Mouse (Mus musculus) cerebellum, adult 11 months (tissue): ENCODE results near the gene Aanat.
A peak's percentile ranks its signal among the peaks of the same experiment; 100 is the strongest.
"Not testable (repeated sequence)": the region's sequence is repeated elsewhere in the genome, so short reads cannot be mapped to it uniquely, and the experiment has no call there.

Source experiments
- DNase-seq: peaks from one replicate; pipeline ENCODE4 v3.0.0; 2022

The Aanat gene

DNA sequence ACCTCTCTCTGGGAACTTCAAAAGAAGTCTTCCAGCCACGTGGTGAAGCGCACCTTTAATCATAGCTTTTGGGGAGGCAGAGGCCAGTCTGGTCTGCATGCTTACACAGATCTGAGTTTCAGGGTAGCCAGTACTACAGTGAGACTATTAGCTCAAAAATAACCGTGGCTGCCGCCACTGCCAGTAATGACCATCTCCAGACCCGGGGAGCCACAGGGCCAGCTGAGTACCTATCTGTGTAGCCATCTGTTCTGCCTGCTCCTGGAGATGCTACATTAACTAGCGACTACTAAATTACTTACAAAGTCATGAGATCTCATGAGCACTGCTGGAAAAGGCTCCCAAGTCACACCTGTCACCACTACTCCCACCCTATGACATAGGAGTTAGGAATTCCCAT, 11.2 kb upstream of the Aanat start:
- no peak for DNase-seq

DNA sequence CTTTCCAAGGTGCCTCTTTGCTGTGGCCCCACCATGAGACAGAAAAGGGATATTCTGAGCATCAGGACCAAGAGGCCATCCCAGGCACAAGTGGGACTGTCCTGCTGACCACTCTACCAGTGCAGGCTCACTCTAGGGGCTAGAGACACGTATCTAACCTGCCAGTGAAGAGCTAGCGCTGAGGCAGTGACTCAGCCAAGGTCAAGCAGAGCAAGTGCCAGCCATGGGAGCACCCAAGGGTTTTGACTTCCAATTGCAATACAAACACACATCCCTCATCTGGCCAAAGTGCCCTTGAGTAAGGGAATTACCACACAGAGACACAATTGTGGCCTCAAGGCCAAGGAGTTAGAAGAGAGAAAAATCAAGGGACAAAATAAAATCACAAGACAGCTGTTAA, 10.8 kb upstream of the Aanat start:
- no peak for DNase-seq

- no peak for DNase-seq
Measured at GRCm38 (mm10) chr11:116579280-116579679, 7.0 kb upstream of the Aanat start.

DNA sequence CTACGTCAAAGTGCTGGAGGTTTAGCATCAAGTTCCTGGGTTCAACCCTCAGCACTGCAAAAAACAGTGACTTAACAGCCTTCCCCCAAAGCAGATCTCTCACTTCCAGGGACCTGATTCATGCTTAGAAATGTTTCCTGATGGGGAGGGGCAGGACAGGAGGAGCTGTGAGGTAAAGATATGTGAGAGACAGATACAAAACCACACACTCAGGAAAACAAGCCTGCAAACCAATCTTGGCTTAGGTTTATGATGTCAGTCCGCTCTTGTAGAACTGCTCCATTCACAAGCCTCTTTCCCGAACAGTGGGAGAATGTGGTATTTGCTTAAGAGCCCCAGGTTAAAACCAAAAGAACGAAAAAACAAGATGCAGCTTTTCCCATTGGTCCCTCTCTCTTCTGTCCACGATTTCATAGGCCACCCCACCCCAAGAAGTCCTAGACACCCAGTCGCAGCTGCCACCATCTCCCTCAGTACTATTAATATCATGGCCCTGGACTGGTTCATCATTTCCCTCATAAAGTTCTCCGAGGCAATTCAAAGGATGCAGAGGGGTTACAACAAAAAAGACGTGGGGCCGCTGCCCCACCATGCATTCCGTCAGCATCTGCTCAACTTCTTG, 6.1 kb upstream of the Aanat start:
- DNase-seq = no peak

DNA sequence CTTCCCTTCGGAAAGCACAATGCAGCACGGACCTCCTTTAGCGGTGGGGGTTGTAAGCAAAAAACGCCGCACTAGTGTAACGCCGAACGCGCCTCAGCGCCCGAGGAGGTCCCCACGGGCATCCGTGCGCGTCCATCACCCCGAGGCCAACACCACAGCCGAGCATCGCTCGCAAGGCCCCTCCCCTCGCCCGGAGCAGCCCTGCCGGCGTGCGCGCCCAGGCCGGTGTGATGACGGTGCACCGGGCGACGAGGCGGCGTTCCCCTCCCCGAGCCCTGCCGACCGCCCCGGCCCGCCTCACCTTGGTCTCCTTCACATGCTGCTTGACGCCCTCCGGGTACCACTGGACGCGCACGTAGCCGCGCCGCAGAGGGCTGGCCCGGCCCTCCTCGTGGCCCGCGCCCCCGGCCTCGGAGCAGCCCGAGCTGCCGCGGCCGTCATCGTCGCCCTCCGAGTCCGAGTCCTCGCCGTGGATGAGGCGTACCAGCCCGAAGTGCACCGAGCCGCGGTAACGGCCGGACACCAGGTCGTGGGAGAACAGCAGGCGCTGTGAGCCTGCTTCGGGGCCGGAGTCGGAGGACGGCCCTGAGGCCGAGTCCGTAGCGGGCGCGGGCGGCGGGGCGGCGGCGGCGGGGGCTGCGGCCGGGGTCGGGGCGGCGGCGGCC, 5.4 kb upstream of the Aanat start:
- peak; percentile 60 for DNase-seq

DNA sequence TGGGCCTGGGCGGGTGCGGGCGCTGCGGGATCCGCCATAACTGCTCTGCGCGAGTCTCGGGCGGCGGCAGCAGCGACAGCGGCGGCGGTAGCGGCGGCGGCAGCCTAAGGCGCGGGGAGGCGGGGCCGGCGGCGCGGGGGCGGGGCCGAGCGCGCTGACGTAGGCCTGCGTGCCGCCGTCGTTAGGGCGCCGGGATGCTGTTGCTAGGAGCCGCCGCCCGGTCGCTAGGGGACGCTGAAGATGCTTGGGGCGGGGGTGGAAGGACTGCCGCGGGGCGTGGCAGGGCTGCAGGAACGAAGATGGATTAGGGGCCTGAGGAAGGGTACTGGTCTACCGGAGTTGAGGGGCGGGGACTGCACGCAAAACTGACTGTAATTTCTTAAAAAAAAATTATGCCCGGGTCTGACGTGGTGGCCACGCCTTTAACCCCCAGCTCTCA, 4.8 kb upstream of the Aanat start, which contains the start of gene Ube2o:
Gene Ube2o (minus strand): TSS at position 72 of the 439 bp plus-strand sequence.
- DNase-seq = peak; percentile 83

- no peak for DNase-seq
Measured at GRCm38 (mm10) chr11:116585682-116586081, 550 bp upstream of the Aanat start.

DNA sequence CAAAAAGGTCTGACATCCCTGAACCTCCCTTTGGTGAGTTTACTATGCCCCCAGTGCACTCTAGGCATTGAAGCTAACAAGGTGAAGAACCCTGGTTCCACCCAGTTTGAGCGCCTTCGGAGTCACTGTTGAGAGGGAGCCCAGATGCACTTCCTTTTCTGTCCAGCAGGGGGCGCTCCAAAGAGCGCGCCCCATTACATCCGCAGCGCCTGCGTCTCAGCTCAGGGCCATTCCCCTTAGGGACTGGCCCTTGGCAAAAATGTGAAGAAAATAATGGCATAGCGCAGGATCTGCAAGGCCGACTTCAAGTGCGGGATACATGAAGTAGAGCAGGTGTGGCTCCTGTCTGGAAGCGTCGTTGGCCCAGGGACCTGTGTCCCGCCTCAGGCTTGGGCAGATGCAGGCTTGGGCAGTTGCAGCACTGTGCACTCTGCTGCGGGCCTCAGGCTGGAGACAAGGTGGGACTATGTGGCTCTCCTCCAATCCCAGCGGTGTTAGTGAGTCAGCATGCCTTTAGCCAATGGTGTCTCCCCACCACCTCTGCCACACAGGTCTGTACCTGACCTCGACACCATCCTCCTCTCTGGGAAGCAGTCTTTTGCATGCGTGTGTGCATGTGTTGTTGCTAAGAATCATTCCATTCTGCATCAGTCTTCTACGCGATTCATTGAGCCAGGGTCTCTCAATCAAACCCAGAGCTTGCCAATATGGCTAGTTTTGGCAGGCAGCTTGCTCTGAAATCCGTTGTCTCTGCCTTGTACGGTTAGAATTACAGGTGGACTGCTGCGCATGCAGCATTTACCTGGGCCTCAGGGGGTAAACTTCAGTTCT, 784 bp downstream of the Aanat start:
- DNase-seq = peak; percentile 72

DNA sequence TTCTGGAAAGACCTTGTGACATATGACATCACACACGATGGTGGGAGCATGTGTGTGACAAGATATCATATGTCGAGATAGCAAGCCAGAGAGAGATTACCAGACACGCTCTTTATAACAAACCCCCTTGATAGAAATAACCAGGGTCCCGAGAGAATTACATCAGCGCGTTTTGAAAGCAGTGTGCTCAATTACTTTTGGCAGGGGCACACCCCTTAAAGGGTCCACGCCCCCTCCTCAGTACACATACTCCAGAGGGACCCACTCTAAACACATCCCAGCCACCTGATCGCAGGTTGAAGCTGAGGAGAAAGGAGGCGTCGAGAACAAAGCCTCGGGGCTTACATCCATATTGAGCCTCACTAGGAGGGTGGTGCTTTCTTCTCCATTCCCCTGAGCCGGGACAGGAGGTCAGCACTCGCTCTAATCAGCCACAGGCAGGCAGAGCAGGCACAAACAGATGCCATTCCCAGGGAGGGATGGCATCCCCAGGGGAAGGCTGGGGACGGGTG, 2.8 kb downstream of the Aanat start:
- DNase-seq = no peak

GRCm38 (mm10) chr11:116589574-116589973, 3.3 kb downstream of the Aanat start:
- no peak for DNase-seq

- DNase-seq = no peak
Measured at GRCm38 (mm10) chr11:116591621-116592020, 5.4 kb downstream of the Aanat start.

DNA sequence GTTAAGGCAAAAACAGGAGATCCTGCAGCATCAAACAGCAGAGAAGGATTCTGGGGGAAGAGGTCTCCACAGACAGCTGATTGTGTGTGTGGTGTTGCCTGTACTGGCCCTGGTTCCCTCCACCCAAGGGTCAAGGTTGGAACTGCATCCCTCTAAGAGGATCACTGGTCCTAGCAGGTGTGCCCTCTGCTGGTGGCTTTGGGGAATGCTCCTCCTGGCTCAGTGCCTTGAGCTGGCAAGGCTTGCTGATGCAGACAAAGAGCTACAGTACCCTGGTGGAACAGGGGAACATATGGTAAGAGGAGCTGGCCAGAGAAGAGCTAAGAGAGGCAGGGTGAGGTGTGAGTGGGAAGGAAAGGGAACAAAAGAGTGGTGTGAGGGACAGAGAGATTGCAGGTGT, 6.2 kb downstream of the Aanat start:
- peak; percentile 99 for DNase-seq

DNA sequence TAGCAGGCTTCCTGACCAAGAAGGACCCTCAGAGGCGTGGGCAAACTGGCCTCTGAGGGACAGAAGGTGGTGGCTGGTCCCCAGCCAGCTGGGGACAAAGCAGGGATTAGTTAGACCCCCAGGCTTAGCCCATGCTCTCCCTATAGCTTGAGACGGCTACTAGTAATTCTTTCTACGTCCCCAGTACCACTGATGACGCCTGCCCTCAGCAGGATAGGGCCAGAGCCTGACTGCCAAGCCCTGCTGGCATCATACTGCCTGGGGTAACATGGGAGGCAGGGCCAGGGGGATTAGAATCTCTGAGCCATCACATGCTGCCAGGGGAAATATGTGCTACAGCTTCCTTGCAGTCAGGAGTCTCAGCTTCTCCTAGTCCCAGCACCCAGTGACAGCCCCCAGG, 7.1 kb downstream of the Aanat start:
- no peak for DNase-seq

GRCm38 (mm10) chr11:116596766-116597165, 10.5 kb downstream of the Aanat start:
- no peak for DNase-seq

DNA sequence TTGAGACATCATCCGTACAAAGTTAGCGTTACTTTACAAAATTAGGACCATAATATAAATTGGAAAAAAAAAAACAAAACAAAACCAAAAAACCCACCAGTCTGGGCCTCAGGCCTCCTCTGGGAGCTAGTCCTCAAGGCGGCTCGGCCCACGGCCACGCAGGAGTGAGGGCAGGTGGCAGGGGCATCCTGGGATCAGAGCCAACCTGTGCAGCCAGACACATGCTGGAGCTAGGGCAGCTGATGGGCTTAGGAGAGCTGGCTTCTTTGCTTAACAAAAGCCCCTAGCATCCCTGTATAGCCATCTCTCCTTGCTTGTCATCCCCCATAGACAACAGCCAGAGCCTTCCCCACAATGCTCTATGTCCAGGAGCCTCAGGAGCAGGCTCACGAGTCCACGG, 12.0 kb downstream of the Aanat start:
- DNase-seq = no peak

GRCm38 (mm10) chr11:116599230-116599629, 13.0 kb downstream of the Aanat start:
- DNase-seq = no peak

GRCm38 (mm10) chr11:116601166-116601565, 14.9 kb downstream of the Aanat start:
- DNase-seq = no peak

GRCm38 (mm10) chr11:116602043-116602442, 15.8 kb downstream of the Aanat start:
- no peak for DNase-seq

GRCm38 (mm10) chr11:116603339-116603738, 17.1 kb downstream of the Aanat start:
- DNase-seq = no peak

GRCm38 (mm10) chr11:116604097-116604496, 17.9 kb downstream of the Aanat start:
- no peak for DNase-seq

GRCm38 (mm10) chr11:116607717-116608116, 21.5 kb downstream of the Aanat start:
- no peak for DNase-seq

DNA sequence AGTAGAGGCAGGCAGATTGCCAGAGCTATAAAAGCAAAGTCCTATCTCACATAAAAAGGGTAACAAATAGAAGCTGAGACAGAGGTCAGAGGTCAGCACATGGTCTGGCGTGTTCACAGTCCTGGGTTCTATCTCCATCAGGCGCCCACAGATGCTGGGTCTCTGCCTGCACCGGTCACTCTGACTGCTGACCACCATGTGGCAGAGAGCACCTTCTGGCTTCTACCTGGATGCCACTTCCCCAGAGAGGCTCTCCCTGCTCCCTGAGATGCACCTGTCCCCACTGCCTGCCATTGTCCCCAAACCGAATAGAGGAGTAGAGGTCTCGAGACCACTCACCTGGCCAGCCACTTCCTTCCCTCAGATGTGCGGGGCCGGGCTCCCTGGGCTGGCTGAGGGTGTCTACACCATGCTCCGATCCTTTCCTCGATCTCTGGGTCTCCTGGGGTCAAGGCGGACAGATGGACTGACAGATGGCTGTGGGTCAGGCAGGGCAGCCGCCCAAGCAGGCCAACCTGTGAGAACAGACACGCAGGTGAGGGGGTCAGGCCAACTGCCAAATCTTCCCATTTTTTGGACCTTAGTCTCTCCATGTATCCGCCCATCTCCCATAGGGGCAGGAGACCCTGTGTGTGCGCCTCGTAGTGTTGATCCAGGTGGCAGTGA, 23.9 kb downstream of the Aanat start:
- DNase-seq = peak; percentile 91

DNA sequence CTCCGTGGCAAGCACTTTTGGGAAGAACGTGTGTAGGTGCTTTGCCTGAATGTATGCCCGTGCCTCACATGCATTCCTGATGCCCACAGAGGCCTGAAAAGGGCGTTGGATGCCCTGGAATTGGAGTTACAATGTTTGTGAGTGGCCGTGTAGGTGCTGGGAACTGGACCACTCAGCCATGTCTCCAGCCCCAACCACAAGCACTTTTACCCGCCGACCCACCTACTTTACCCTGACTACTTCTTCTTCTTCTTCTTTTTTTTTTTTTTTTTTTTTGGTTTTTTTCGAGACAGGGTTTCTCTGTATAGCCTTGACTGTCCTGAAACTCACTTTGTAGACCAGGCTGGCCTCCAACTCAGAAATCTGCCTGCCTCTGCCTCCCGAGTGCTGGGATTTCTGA, 24.9 kb downstream of the Aanat start:
- not testable (repeated sequence) for DNase-seq
